Mouse (Mus musculus) C2C12 (cell line): ENCODE results near the gene Pear1.

Experiments
- CEBPB ChIP-seq: IDR thresholded peaks from one replicate; pipeline ENCODE4 v1.6.1; 2011; ENCODE audit warnings: low read depth, mild to moderate bottlenecking, control low read depth, moderate library complexity
- CTCF ChIP-seq: IDR thresholded peaks from one replicate; pipeline ENCODE4 v1.5.1; 2011; ENCODE audit not compliant: control insufficient read depth, insufficient read depth, insufficient read length
- MAX ChIP-seq: IDR thresholded peaks from one replicate; pipeline ENCODE4 v1.6.1; 2011; ENCODE audit warnings: mild to moderate bottlenecking, control low read depth
- MYOG ChIP-seq: IDR thresholded peaks from one replicate; pipeline ENCODE4 v1.6.1; 2011; ENCODE audit not compliant: control insufficient read depth, insufficient read length; ENCODE audit errors: extremely low read depth

DNA sequence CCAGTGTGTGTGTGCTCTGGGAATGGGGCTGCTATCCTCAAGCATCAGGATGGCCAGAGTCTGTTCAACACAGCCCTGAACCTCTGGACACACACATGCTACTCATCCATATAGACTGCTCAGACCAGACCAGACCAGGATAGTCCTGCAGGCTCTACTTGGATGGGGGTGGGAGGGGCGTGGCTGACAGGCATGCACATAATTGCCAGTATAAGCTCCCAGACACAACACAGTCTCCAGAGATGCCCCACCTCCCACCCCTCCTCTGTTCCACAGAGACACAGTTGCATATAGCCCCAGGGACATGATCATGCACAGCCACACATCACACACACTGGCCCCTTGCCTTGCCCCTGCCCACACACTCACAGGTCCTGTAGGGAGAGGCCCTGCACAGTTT, 34.9 kb downstream of the Pear1 start:
- TF ChIP-seq CEBPB (no peak), CTCF (no peak), MAX (no peak), MYOG (no peak)
